ENCODE assay signal across 23 mouse cellular contexts in the genomic region with DNA sequence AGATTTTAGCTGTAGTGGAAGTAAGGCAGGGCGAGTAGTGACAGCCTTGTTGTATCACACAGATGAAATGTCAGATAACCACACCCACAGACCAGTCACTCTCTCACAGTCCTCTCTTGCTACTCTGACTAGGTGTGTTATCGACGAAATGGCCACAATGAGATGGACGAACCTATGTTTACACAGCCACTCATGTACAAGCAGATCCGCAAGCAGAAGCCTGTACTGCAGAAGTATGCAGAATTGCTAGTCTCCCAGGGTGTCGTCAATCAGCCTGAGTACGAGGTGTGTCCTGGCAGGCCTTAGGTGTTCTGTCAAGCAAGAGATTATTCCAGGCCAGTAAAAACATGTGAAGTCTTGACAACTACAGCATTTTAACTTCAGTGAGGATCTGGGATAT.
"Had no signal": no experiment of that assay in that cellular context is flagged by ENCODE, and none has a peak within 500 bp of the region (broad histone marks: within the 10 kb centered on the region; RNA-seq: fewer than 3 reads in every experiment).

No protein-coding gene starts in this region.

- H3K4me2 ChIP-seq: intestine, embryonic 15.5 days; kidney, embryonic 15.5 days; limb, embryonic 13.5 days; liver, embryonic 13.5 days; midbrain, embryonic 12.5 days; midbrain, embryonic 15.5 days; neural tube, embryonic 13.5 days; stomach, embryonic 15.5 days had no signal

- H3K27me3 ChIP-seq: intestine, embryonic 15.5 days; kidney, embryonic 15.5 days; limb, embryonic 13.5 days; liver, embryonic 13.5 days; midbrain, embryonic 12.5 days; midbrain, embryonic 15.5 days; neural tube, embryonic 13.5 days; stomach, embryonic 15.5 days had no signal

- H3K4me1 ChIP-seq: intestine, embryonic 15.5 days; kidney, embryonic 15.5 days; limb, embryonic 13.5 days; liver, embryonic 13.5 days; midbrain, embryonic 12.5 days; midbrain, embryonic 15.5 days; neural tube, embryonic 13.5 days; stomach, embryonic 15.5 days had no signal

- ATAC-seq: intestine, embryonic 15.5 days; midbrain, embryonic 15.5 days had no signal

- H3K27ac ChIP-seq: intestine, embryonic 15.5 days; kidney, embryonic 15.5 days; liver, embryonic 13.5 days; midbrain, embryonic 12.5 days; midbrain, embryonic 15.5 days; neural tube, embryonic 13.5 days; stomach, embryonic 15.5 days had no signal

- H3K9me3 ChIP-seq: intestine, embryonic 15.5 days; kidney, embryonic 15.5 days; limb, embryonic 13.5 days; liver, embryonic 13.5 days; midbrain, embryonic 12.5 days; midbrain, embryonic 15.5 days; neural tube, embryonic 13.5 days; stomach, embryonic 15.5 days had no signal

- H3K9ac ChIP-seq: intestine, embryonic 15.5 days; kidney, embryonic 15.5 days; limb, embryonic 13.5 days; liver, embryonic 13.5 days; midbrain, embryonic 12.5 days; midbrain, embryonic 15.5 days; neural tube, embryonic 13.5 days; stomach, embryonic 15.5 days had no signal

- H3K4me3 ChIP-seq: intestine, embryonic 15.5 days; kidney, embryonic 15.5 days; limb, embryonic 13.5 days; liver, embryonic 13.5 days; midbrain, embryonic 12.5 days; midbrain, embryonic 15.5 days; myocyte; neural tube, embryonic 13.5 days; stomach, embryonic 15.5 days had no signal

- DNase-seq: kidney, adult 11 months; kidney, adult 8-10 months; kidney, postnatal 14 days; kidney, postnatal 4 days; left cerebral cortex, postnatal 4 days; liver, embryonic 13.5 days; lung, adult 2 months; lung, postnatal 14 days; lung, postnatal 4 days; retina, postnatal 1 day; right cerebral cortex, postnatal 25 days; spleen, adult 18-20 months; thymus, adult 2 months; thymus, postnatal 14 days; thymus, postnatal 4 days had no signal
